Mouse (Mus musculus) gastrocnemius, postnatal 36 days (tissue): ENCODE data around the gene Btbd35f28. TPM values are rescaled to one million over a fixed set of nuclear protein-coding genes. Genes with fewer than 3 reads are reported as not detected.
"Not testable (repeated sequence)": the region's sequence is repeated elsewhere in the genome, so short reads cannot be mapped to it uniquely, and the experiment has no call there.

Experiments
- DNase-seq, 2 experiments: peaks; one replicate each; pipeline ENCODE4 v3.0.0; 2022
- intact Hi-C: fragments of 180-260 bp; cut with DNase I; formaldehyde crosslinking; loops from one replicate; pipeline ENCODE4 v1.15.1; 2025
- long read RNA-seq, 2 experiments: library from polyadenylated mRNA; stranded (forward); transcript quantifications; one replicate each; pipeline ENCODE4 v2.0.0; 2021
- total RNA-seq, 2 experiments: library from RNA; stranded (reverse); gene quantifications; 2 replicates each; pipeline ENCODE4 v1.2.3; 2021

Btbd35f28 gene
- total RNA-seq, result not detected
- long read RNA-seq, experiment 1, result 0 reads
- long read RNA-seq, experiment 2, result 0 reads

GRCm38 (mm10) chrX:4196276-4196675 lies at the start of gene Btbd35f28:
Gene Btbd35f28, plus strand, starts transcription at chrX:4196576.
- DNase-seq, intact Hi-C loops: not testable (repeated sequence)

Other genes with a start within 250 kb of the Btbd35f28 start
- gene Btbd35f16, start 239.6 kb upstream of the Btbd35f28 start, total RNA-seq, result not detected
- gene Btbd35f3, start 158.9 kb upstream of the Btbd35f28 start, total RNA-seq, result not detected
- gene Btbd35f20, start 94.7 kb downstream of the Btbd35f28 start, total RNA-seq, result not detected
- not detected for gene Btbd35f17, start 174.1 kb downstream of the Btbd35f28 start, total RNA-seq